Mouse (Mus musculus): ENCODE data around the gene Slc22a5. TPM values are rescaled to one million over a fixed set of nuclear protein-coding genes. Genes with fewer than 3 reads are reported as not detected.

The Slc22a5 gene
- polyA plus RNA-seq, 1 experiment from 2014 or later: 8.2 TPM

- H3K27ac ChIP-seq: no peak overlapping the region
- ATAC-seq (ENCODE audit: insufficient number of reproducible peaks, low FRiP score, low TSS enrichment, low read depth): no peak
- no peak overlapping the region for H3K4me3 ChIP-seq
- H3K9ac ChIP-seq: no peak overlapping the region
- H3K9me3 ChIP-seq: no peaks in the 10 kb centered on the region
- no peaks in the 10 kb centered on the region for H3K27me3 ChIP-seq
- H3K4me2 ChIP-seq: no peak overlapping the region
- H3K4me1 ChIP-seq: no peaks in the 10 kb centered on the region
- 84% methylated on average over 4 of the region's 4 CpGs for WGBS
- no peaks in the 10 kb centered on the region for H3K36me3 ChIP-seq
Measured at GRCm38 (mm10) chr11:53825409-53825808, 66.1 kb downstream of the Slc22a5 start.

GRCm38 (mm10) chr11:53821945-53822338 is 69.5 kb downstream of the Slc22a5 start:
- no peaks in the 10 kb centered on the region for H3K4me1 ChIP-seq
- no peak overlapping the region for H3K4me3 ChIP-seq
- H3K4me2 ChIP-seq: no peak overlapping the region
- no peaks in the 10 kb centered on the region for H3K9me3 ChIP-seq
- no peaks in the 10 kb centered on the region for H3K36me3 ChIP-seq
- WGBS: 92% methylated on average over 3 of the region's 3 CpGs
- no peaks in the 10 kb centered on the region for H3K27me3 ChIP-seq
- no peak for ATAC-seq (ENCODE audit: insufficient number of reproducible peaks, low FRiP score, low TSS enrichment, low read depth)
- H3K9ac ChIP-seq: no peak overlapping the region
- no peak overlapping the region for H3K27ac ChIP-seq

- no peak overlapping the region for H3K27ac ChIP-seq
- H3K9ac ChIP-seq: no peak overlapping the region
- H3K36me3 ChIP-seq: no peaks in the 10 kb centered on the region
- no peaks in the 10 kb centered on the region for H3K9me3 ChIP-seq
- WGBS: 80% methylated on average over 11 of the region's 11 CpGs
- no peak for ATAC-seq (ENCODE audit: insufficient number of reproducible peaks, low FRiP score, low TSS enrichment, low read depth)
- H3K4me1 ChIP-seq: no peaks in the 10 kb centered on the region
- no peak overlapping the region for H3K4me2 ChIP-seq
- no peak overlapping the region for H3K4me3 ChIP-seq
- no peaks in the 10 kb centered on the region for H3K27me3 ChIP-seq
Measured at GRCm38 (mm10) chr11:53821230-53821944, 70.1 kb downstream of the Slc22a5 start.

DNA sequence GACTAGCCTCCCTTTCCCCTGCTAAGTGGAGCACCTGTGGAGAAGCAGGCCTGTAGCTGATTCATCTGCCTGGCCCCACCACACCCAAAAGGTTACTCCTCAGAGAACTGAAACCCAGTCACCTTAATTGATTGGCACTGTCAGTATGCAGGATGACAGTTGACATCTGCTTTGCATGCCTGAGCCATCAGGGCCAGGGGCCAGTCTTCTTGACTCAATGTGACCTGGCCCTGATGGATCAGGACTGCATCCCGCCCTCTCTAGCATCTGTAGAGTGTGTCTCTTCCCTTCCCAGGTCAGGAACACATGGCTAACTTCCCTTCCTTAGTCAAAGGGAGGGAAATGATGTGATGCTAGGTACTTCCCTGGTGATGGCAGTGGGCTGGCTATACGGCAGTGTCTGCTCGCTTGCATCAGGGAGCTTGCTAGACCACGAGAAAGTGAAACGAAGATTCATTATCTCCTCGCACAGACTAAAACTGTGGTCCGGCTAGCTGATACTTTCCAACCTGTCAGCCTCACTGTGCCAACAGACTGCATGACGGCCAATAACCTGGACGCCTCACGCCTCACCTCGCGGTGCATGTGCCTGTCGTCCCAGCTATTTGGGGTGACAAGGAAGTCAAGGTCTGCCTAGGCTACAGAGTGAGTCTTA is 70.8 kb downstream of the Slc22a5 start:
- Histone ChIP-seq H3K27me3 (no peaks in the 10 kb centered on the region), H3K4me2 (no peak overlapping the region), H3K4me3 (no peak overlapping the region), H3K9ac (no peak overlapping the region), H3K27ac (no peak overlapping the region), H3K36me3 (no peaks in the 10 kb centered on the region), H3K4me1 (no peaks in the 10 kb centered on the region), H3K9me3 (no peaks in the 10 kb centered on the region)
- 89% methylated on average over 13 of the region's 13 CpGs for WGBS
- ATAC-seq (ENCODE audit: insufficient number of reproducible peaks, low FRiP score, low TSS enrichment, low read depth): no peak

DNA sequence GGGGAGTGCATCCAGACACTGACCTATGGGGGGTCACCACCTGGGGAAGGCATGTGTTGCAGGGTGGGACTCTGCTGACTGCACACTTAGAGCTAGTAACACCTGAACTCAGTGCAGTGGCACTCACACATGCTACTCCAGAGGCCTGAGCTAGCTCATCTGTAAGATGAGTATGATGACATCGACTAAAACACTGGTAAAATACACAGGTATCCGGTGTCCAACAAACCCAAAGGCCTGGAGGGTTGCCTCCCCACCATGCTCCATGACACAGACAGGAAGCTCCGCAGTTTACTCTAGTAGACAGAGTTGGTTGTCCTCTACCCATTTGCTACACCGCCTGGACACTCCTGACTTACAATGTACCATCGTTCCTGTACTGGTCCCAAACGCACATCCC is 71.9 kb downstream of the Slc22a5 start:
- H3K9me3 ChIP-seq: no peaks in the 10 kb centered on the region
- WGBS: 90% methylated on average over 6 of the region's 6 CpGs
- ATAC-seq (ENCODE audit: insufficient number of reproducible peaks, low FRiP score, low TSS enrichment, low read depth): no peak
- no peaks in the 10 kb centered on the region for H3K36me3 ChIP-seq
- no peaks in the 10 kb centered on the region for H3K4me1 ChIP-seq
- H3K4me3 ChIP-seq: no peak overlapping the region
- no peaks in the 10 kb centered on the region for H3K27me3 ChIP-seq
- H3K4me2 ChIP-seq: no peak overlapping the region
- H3K27ac ChIP-seq: no peak overlapping the region
- H3K9ac ChIP-seq: no peak overlapping the region

GRCm38 (mm10) chr11:53818794-53819193 is 72.7 kb downstream of the Slc22a5 start:
- Histone ChIP-seq H3K4me1 (no peaks in the 10 kb centered on the region), H3K27ac (no peak overlapping the region), H3K27me3 (no peaks in the 10 kb centered on the region), H3K9me3 (no peaks in the 10 kb centered on the region), H3K4me3 (no peak overlapping the region), H3K9ac (no peak overlapping the region), H3K4me2 (no peak overlapping the region), H3K36me3 (no peaks in the 10 kb centered on the region)
- ATAC-seq (ENCODE audit: insufficient number of reproducible peaks, low FRiP score, low TSS enrichment, low read depth): no peak
- WGBS: 58% methylated on average over 6 of the region's 6 CpGs

DNA sequence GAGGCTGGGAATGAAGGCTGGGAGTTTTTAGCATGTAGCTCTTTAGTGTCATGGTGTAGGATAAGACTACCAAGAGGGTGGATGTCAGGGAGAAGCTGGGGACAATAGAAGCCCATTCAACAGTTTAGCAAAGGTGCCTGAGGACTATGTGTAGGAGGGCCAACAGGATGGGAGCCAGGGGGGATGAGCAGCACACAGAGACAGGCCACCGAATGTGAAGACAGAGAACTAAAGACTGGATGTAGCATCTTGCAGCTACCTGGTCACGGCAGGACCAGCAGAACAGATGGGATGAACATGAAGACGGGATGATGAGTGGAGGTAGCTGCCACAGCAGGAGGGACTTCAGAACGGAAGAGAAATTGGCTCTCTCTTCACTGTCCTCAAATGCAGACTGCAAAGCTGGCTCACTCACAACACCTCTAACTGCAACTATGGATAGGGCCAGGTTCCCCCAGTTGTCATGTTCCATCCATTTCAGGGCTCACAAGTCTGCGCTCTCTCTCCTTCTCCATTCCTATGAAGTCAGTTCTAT is 74.6 kb downstream of the Slc22a5 start:
- WGBS: 85% methylated on average over 5 of the region's 5 CpGs
- no peak for ATAC-seq (ENCODE audit: insufficient number of reproducible peaks, low FRiP score, low TSS enrichment, low read depth)
- 0 out of 2 replicates have a peak, but pooled peaks cover 4% of the 10 kb centered on the region for H3K4me1 ChIP-seq
- no peaks in the 10 kb centered on the region for H3K27me3 ChIP-seq
- no peak overlapping the region for H3K27ac ChIP-seq
- H3K9me3 ChIP-seq: no peaks in the 10 kb centered on the region
- no peak overlapping the region for H3K9ac ChIP-seq
- H3K4me3 ChIP-seq: no peak overlapping the region
- H3K36me3 ChIP-seq: no peaks in the 10 kb centered on the region
- H3K4me2 ChIP-seq: no peak overlapping the region

GRCm38 (mm10) chr11:53814810-53815209 is 76.7 kb downstream of the Slc22a5 start:
- 41% methylated on average over 3 of the region's 3 CpGs for WGBS
- Histone ChIP-seq H3K4me2 (no peak overlapping the region), H3K4me1 (0 out of 2 replicates have a peak, but pooled peaks cover 6% of the 10 kb centered on the region), H3K4me3 (no peak overlapping the region), H3K9ac (no peak overlapping the region), H3K27ac (no peak overlapping the region), H3K9me3 (no peaks in the 10 kb centered on the region), H3K36me3 (no peaks in the 10 kb centered on the region), H3K27me3 (no peaks in the 10 kb centered on the region)
- no peak for ATAC-seq (ENCODE audit: insufficient number of reproducible peaks, low FRiP score, low TSS enrichment, low read depth)

Other genes starting within 250 kb of the Slc22a5 start
- gene Rad50, start 184.3 kb downstream of the Slc22a5 start, polyA plus RNA-seq (2015; fragmentation: Nextera tagmentation; extraction: Ambion mirVana): 26.0 and 28.0 TPM in 2 replicates
- not detected in 2 replicates for gene Il5, start 170.9 kb downstream of the Slc22a5 start, polyA plus RNA-seq (2015; fragmentation: Nextera tagmentation; extraction: Ambion mirVana)
- gene Irf1, start 121.6 kb downstream of the Slc22a5 start, polyA plus RNA-seq (2015; fragmentation: Nextera tagmentation; extraction: Ambion mirVana): 14.6 and 16.4 TPM in 2 replicates
- 0.22 TPM in 1 of 2 replicates, not detected in the other for gene Gm17334, start 118.5 kb downstream of the Slc22a5 start, polyA plus RNA-seq (2015; fragmentation: Nextera tagmentation; extraction: Ambion mirVana)
- gene Gm12216, start 32.4 kb downstream of the Slc22a5 start, polyA plus RNA-seq (2015; fragmentation: Nextera tagmentation; extraction: Ambion mirVana): 0.37 TPM in 2 replicates
- gene Slc22a21, start 88.7 kb upstream of the Slc22a5 start, polyA plus RNA-seq (2015; fragmentation: Nextera tagmentation; extraction: Ambion mirVana): 4.3 and 5.0 TPM in 2 replicates
- gene Slc22a4, start 136.4 kb upstream of the Slc22a5 start, polyA plus RNA-seq (2015; fragmentation: Nextera tagmentation; extraction: Ambion mirVana): 6.9 and 7.9 TPM in 2 replicates
- gene Pdlim4, start 177.4 kb upstream of the Slc22a5 start, polyA plus RNA-seq (2015; fragmentation: Nextera tagmentation; extraction: Ambion mirVana): 125 and 136 TPM in 2 replicates
- gene P4ha2, start 208.4 kb upstream of the Slc22a5 start, polyA plus RNA-seq (2015; fragmentation: Nextera tagmentation; extraction: Ambion mirVana): 132 and 149 TPM in 2 replicates